Mouse (Mus musculus) erythroblast, embryonic 14.5 days (primary cell): ENCODE results near the gene Ugt2b5.

Experiments
- GATA1 ChIP-seq: IDR thresholded peaks from 2 replicates; pipeline ENCODE4 v1.6.1; 2012; ENCODE audit warnings: low read length, inconsistent platforms, mixed read lengths
- TAL1 ChIP-seq: IDR thresholded peaks from 3 replicates; pipeline ENCODE4 v1.6.1; 2012; ENCODE audit warnings: low read length, inconsistent platforms, mixed read lengths

- TF ChIP-seq GATA1 (no peak), TAL1 (no peak)
Measured at GRCm38 (mm10) chr5:87092346-87093027, 47.6 kb downstream of the Ugt2b5 start, which contains the start of gene Ugt2b36.
